Mouse (Mus musculus) CD4-positive, CD25-positive, alpha-beta regulatory T cell, adult 2 months (primary cell): ENCODE measurements around the gene Zfp830.

ENCODE experiments used
- DNase-seq: peaks from one replicate; pipeline ENCODE4 v3.0.0-alpha.2; 2012; ENCODE audit warnings: low read depth, low spot score

Zfp830 gene

DNA sequence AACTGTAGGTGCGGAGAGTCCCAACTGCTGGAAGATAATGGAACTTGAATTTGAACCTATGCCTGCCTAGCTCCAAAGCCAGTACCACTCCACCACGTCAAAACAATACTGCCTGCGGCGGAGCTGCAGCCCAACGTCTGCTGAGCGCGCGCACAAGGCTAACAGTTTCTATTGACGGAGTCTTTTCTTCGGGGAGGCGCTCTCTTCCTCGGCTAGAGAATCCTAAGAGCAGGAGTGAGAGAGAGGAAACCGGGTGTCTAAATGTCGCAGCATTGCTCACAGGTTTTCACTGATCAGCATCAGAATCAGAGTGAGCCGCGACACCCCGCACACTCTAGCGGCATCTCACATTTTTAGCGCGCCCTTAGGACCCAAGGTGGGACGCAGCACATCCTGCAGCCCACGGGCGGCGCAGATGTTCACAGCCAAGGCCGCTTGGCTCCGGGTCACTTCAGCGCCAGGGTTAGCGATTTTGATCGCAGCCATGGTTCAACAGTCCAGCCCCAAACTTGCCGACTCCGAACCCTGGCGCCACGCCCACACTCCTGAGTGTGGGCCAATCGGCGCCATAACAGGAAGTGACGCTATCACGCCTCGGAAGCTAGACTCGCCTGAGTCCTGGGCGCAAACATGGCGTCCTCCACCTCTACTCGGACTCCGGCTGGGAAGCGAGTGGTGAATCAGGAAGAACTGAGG is at the start of gene Zfp830, which contains the start of gene Cct6b:
Zfp830 (plus strand) TSS at position 604 of the 696 bp plus-strand sequence.
Cct6b (minus strand) TSS at position 580 of the 696 bp plus-strand sequence.
- DNase-seq: peak; percentile 95

DNA sequence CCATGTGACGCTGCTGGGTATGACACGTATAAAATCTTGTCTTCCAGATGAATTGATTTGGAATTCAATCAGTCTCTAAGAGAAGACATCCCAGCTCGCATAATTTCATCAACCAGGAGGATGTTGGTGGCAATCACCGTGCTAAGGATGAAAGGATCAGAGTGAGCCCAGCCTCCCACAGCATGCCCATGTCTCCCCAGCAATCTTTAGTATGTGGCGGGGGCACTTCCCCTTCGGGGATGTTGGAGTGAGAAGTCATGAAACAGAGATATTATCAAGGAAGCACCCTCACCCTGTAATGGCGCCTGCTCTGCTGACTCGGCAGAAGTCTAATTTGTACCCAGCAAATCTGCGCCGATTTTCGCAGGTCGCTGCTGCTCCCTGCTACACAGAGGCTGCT is 44.9 kb upstream of the Zfp830 start:
- DNase-seq: no peak

- DNase-seq: peak; percentile 15
Measured at GRCm38 (mm10) chr11:82726862-82727261, 37.3 kb upstream of the Zfp830 start.

DNA sequence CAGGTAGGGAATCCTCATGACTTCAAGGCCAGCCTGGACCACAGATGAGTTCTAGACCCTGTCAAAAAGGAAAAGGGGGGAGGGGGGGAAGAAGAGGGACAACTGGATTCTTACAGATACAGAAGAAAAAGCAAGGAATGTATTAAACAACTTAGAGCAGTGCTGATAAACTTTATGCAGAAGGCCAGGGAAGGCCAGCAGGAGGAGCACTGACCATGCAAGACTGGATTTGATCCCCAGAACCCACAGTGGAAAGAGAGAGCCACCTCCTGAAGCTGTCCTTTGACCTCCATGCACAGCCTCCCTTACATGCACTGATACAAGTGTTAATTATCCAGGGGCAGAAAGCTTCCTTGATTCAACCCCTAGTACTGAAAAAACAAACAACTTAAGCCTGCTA is 29.9 kb upstream of the Zfp830 start:
- DNase-seq: peak; percentile 26

DNA sequence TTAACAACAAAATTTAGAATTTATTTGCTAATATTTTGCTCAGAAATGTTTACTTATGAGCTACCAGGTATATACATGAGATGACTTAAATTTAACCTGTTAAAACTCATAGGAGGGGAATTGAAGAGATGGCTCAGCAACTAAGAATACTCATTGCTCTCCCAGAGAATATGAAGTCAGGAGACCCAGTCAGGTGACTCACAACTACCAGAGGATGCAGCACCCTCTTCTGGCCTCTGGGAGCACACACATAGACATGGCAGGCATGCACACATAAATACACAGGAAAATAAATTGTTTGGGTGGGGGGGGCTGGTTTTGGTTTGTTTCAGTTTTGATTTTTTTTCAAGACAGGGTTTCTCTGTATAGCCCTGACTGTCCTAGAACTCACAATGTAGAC is 25.1 kb upstream of the Zfp830 start:
- DNase-seq: no peak

DNA sequence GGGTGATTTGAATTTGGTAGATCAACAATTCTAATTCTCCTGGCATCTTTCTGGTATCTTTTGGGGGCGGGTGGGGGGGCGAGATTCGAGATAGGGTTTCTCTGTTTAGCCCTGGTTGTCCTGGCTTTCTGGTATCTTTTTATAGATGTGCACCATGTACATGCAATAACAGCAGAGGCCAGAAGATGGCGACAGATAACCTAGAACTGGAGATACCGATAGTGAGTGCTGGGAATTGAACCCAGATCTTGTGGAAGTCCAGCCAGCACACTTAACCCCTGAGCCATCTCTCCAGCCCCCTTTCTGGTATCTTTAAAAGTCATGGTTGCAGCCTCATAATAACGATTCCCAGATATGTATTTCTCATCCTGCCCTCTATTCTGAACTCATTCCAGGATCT is 18.0 kb upstream of the Zfp830 start:
- peak; percentile 82 for DNase-seq

DNA sequence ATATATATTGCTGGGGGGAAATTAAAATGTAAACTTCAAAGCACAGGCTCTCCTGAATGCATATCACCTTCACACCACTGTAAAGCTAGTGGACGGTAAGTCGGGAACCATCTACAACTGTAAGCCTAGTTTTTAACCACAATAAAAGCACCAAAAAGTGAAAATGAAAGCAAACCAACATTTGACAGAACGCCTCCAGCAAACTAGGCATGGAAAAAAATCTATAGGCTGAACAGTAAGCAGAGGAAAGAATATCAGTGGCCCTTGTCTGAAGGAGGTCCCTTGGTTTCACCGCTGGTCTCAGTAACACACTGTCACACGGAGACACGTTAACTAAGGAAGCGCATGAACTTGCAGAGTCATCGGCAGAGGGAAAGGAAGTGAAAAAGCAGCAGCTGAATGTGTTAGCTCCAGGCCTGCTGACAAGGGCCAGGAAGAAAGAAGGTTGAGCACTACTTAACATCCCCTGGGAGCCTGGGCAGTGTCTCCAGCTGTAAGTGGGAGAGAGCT is 17.2 kb upstream of the Zfp830 start:
- DNase-seq: peak; percentile 50

GRCm38 (mm10) chr11:82752349-82753115 is 11.6 kb upstream of the Zfp830 start:
- no peak for DNase-seq

DNA sequence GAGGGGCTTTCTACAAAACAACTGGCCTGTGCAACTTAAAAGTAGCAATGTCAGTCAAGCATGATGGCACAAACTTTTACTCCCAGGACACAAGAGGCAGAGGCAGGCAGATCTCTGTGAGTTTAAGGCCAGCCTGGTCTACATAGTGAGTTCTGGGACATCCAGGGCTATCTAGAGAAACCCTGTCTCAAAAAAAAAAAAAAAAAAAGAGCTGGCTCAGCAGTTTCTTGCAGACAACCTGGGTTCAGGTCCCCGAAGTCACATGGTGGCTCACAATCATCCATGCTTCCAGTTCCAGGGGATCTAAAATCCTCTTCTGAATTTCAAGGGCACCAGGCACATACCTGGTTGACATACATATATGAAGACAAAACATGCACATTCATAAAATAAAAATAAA is 8.2 kb upstream of the Zfp830 start:
- DNase-seq: no peak

DNA sequence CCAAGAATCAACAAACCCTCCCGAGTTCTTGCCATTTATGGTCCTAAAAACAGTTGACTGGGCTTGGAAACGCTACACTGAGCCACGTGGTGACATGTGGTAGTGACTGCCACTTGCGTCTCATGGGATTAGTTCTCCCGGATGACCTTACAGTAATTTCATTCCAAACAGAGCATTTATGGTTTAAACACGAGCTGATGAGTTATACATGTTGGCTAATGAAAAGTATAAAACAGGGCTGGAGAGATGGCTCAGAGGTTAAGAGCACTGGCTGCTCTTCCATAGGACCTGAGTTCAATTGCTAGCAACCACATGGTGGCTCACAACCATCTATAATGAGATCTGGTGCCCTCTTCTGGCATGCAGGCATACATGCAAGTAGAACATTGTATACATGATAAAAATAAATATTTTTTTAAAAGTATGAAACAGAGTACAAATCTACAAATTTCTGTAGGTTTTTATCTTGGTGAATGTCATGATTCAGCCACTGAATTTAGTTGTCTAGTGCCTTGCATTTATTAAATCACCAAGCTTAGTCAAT is 1.8 kb upstream of the Zfp830 start:
- DNase-seq: no peak

DNA sequence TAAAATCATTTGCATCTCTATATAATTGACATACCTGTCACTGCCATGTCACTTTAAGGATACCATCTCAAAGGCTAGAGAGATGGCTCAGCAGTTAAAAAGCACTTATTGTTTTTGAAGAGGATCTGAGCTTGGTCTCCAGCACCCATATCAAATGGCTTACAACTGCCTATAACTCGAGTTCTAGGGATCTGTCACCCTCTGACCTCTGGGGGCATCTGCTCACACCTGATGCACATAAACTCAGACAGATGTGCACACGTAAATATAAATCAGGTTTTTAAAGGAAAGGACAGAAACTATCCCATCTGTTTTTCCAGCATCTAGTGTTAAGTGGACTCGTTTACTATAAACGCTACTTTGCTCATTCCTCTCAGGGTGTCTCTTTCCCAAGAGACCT is 884 bp upstream of the Zfp830 start:
- peak; percentile 38 for DNase-seq

DNA sequence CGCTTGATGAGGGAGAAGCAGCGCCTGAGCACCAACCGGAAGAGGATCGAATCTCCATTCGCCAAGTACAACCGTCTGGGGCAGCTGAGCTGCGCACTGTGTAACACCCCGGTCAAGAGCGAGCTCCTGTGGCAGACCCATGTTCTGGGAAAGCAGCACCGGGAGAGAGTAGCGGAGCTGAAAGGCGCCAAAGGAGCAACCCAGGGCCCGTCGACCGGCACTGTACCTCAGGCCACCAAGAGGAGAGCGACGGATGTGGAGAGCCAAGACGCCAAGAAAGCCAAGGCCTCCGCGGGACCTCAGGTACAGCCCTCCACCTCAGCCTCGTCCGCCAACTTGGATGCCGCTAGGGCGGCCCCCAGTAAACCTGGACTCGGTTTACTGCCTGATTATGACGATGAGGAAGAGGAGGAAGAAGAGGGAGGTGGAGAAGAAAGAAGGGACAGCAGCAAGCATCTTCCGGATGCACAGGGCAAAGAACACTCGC is 336 bp downstream of the Zfp830 start:
- DNase-seq: no peak

- peak; percentile 6 for DNase-seq
Measured at GRCm38 (mm10) chr11:82780134-82780533, 16.0 kb downstream of the Zfp830 start.

- peak; percentile 97 for DNase-seq
Measured at GRCm38 (mm10) chr11:82780983-82781903, 17.1 kb downstream of the Zfp830 start, which contains the start of gene Lig3. Gene Lig3 (plus strand): TSS chr11:82781108.

DNA sequence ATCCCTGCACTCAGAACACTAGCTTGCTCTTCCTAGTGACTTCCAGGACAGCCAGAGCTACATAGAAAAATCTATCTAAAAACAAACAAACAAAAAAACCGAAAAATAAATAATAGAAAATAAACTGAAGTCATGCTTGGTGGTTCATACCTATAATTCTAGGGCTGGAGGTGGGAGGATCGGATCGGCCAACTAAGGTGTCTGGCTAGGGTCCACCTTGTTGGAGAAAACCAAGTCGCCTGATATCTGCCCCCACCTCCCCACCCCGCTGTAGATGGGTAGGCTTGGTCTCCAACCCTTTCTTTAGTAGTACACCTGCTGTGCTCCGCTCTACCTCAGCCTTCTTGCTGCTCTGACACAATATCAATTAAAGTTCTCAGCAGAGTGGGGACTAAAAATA is 18.1 kb downstream of the Zfp830 start:
- DNase-seq: no peak

DNA sequence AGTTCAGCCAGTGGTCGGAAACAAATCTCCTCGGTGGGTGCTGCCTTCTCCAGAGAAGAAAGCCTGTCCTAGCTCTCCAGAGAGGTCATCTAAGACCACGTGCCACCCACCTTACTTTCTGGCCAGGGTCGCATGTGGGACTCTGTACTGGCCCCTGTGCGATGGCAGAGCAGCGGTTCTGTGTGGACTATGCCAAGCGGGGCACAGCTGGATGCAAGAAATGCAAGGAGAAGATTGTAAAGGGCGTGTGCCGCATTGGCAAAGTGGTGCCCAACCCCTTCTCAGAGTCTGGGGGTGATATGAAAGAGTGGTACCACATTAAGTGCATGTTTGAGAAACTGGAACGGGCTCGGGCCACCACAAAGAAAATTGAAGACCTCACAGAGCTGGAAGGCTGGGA is 19.3 kb downstream of the Zfp830 start:
- no peak for DNase-seq

GRCm38 (mm10) chr11:82806656-82807055 is 42.5 kb downstream of the Zfp830 start:
- DNase-seq: no peak

- no peak for DNase-seq
Measured at GRCm38 (mm10) chr11:82807370-82807769, 43.2 kb downstream of the Zfp830 start.

DNA sequence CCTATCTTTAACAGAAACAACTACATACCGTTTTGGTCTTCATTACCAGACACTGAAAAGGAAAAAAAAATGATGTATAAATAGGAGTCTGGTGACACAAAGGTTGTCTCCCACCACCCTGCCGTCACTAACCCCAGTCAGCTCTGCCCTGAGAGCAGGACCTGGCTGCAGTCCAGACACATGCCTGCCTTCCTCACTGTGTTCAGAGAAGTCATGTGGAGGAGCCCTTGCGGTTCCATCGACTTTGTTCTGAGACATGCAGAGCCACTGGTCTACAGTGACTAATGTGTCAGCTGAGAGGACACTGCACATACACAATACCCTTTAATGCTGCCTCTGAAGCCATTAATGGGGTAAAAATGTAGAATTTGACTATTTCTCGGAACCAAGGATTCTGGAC is 44.3 kb downstream of the Zfp830 start:
- DNase-seq: no peak
